Mouse (Mus musculus) lung, adult 10 weeks (tissue): ENCODE results near the gene Nr2f1. TPM values are rescaled to one million over a fixed set of nuclear protein-coding genes. Genes with fewer than 3 reads are reported as not detected.

ENCODE experiments used
- polyA plus RNA-seq: library from polyadenylated mRNA; stranded (reverse); fragments of 350-450 nt; fragmentation: Illumina TruSeq; extraction: RNeasy Lipid Tissue Mini Kit (QIAGEN cat#74804); gene quantifications from one replicate; pipeline ENCODE4 v1.2.3, GENCODE M21; 2014; ENCODE audit warnings: low read depth, low replicate concordance; ENCODE audit not compliant: insufficient read depth

Gene Nr2f1
- polyA plus RNA-seq, result 2.4 TPM

DNA sequence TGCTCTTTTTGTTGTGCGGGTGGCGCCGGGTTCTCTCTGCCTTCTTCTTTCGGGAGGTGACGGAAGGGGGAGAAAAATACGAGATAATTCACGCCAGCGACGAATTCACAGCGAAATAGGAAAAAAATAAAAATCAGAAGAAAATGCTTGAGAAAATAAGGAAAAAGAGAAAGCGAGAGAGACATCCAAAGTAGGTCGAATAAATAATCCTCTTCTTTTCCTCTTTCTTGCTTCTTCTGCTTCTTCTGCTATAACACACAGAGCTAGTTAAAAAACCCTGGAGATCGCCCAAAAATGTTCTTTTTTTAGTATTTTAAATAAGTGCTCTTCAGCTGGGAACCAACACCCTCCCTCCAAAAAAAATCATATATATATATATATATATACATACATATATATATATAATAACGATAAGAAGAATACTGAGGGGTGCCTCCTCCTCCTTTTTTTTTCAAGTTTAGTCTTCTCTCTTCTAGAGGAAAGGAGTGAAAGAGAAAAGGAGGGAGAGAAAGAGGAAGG, at the start of gene Nr2f1:
Gene Nr2f1 (minus strand): TSS at position 116 of the 519 bp plus-strand sequence.

Other genes with a start within 250 kb of the Nr2f1 start
- gene Pou5f2, start 174.9 kb downstream of the Nr2f1 start, polyA plus RNA-seq, result not detected